Mouse (Mus musculus): ENCODE results near the gene Syt14.

DNA sequence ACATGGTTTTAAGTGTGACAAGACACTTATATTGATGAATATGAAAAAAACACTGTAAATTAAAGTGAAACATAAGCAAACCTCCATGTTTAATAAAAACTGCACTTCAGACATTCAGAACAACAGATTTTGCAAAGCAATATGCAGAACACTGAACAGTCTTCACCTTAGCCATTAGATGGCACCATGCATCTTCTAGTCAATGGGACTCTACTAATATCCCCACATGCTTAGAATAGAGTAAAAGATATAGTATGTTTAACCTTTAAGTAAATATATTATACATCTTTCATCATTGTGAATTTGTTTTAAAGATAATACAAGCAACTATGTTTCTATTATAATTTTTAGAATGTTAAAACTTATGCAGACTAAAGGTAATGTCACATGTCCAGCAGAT lies 34.7 kb downstream of the Syt14 start:
- TF ChIP-seq GATA1 (IDR thresholded peaks at IDR 0.05; ENCODE audit: borderline replicate concordance, low read length): no peak
- TF ChIP-seq FLI1 (IDR thresholded peaks at IDR 0.05; ENCODE audit: low read length): no peak

Measured in megakaryocyte, embryonic 14.5 days (primary cell).